Mouse (Mus musculus) retina, postnatal 1 day (tissue): ENCODE data around the gene Kcna2.
A peak's percentile ranks its signal among the peaks of the same experiment; 100 is the strongest.

Experiments
- DNase-seq: peaks from one replicate; pipeline ENCODE4 v3.0.0-alpha.2; 2012

Gene Kcna2

GRCm38 (mm10) chr3:107153772-107154655, 53.1 kb downstream of the Kcna2 start:
- DNase-seq: peak; percentile 79

- peak; percentile 67 for DNase-seq
Observed at GRCm38 (mm10) chr3:107158856-107159255, 57.9 kb downstream of the Kcna2 start.

- peak; percentile 65 for DNase-seq
Observed at GRCm38 (mm10) chr3:107159418-107159817, 58.5 kb downstream of the Kcna2 start.

GRCm38 (mm10) chr3:107159859-107160324, 58.9 kb downstream of the Kcna2 start:
- DNase-seq: peak; percentile 75

GRCm38 (mm10) chr3:107162741-107163140, 61.8 kb downstream of the Kcna2 start:
- DNase-seq: peak; percentile 49
